Mouse (Mus musculus) heart, embryonic 13.5 days (tissue): Measurements from ENCODE around the gene Gli3. TPM values are rescaled to one million over a fixed set of nuclear protein-coding genes. Genes with fewer than 3 reads are reported as not detected.

ENCODE experiments used
- ATAC-seq: fragments of 200-750 bp; cut with Nextera tagmentation; 2 replicates; pipeline ENCODE4 v1.8.0; 2017; ENCODE audit warnings: moderate TSS enrichment; ENCODE audit not compliant: insufficient number of reproducible peaks, low FRiP score, low TSS enrichment; ENCODE audit errors: extremely low read depth
- H3K27ac ChIP-seq: fragments of 300-500 bp; sonication (generic); replicated peaks from 2 replicates; pipeline ENCODE4 v1.5.1; 2015; ENCODE audit warnings: moderate library complexity, mild to moderate bottlenecking, inconsistent platforms
- H3K27me3 ChIP-seq: fragments of 300-500 bp; sonication (generic); replicated peaks from 2 replicates; pipeline ENCODE4 v1.6.1; 2015; ENCODE audit warnings: mild to moderate bottlenecking, inconsistent platforms
- H3K36me3 ChIP-seq: fragments of 300-500 bp; sonication (generic); 2 replicates; pipeline ENCODE4 v1.6.1; 2015; ENCODE audit warnings: mild to moderate bottlenecking, inconsistent platforms
- H3K4me1 ChIP-seq: fragments of 300-500 bp; sonication (generic); 2 replicates; pipeline ENCODE4 v1.6.1; 2015; ENCODE audit warnings: inconsistent platforms
- H3K4me2 ChIP-seq: fragments of 300-500 bp; sonication (generic); 2 replicates; pipeline ENCODE4 v1.6.1; 2015; ENCODE audit warnings: inconsistent platforms, mild to moderate bottlenecking, moderate library complexity
- H3K4me3 ChIP-seq: fragments of 300-500 bp; sonication (generic); 2 replicates; pipeline ENCODE4 v1.5.1; 2015; ENCODE audit warnings: moderate library complexity, mild to moderate bottlenecking, inconsistent platforms
- H3K9ac ChIP-seq: fragments of 300-500 bp; sonication (generic); 2 replicates; pipeline ENCODE4 v1.6.1; 2015; ENCODE audit warnings: inconsistent platforms, mild to moderate bottlenecking, moderate library complexity
- H3K9me3 ChIP-seq: fragments of 300-500 bp; sonication (generic); 2 replicates; pipeline ENCODE4 v1.6.1; 2016; ENCODE audit warnings: inconsistent platforms
- WGBS: fragments of 180-500 bp; shearing (Covaris S2); methylation state at CpG from one replicate; pipeline ENCODE4 v1.1.7; 2015; ENCODE audit warnings: mixed read lengths; 5-methylcytosine and 5-hydroxymethylcytosine counted together
- polyA plus RNA-seq: library from polyadenylated mRNA; unstranded; fragments of >200 nt; fragmentation: Nextera tagmentation; extraction: Ambion mirVana; gene quantifications from 2 replicates; pipeline ENCODE4 v1.2.1, GENCODE M21; 2015

Gene Gli3
- polyA plus RNA-seq, 1 experiment from 2014 or later, result 7.4 TPM

- H3K27me3 ChIP-seq, result peaks cover 33% of the 10 kb centered on the region
- H3K4me1 ChIP-seq, result peaks cover 10% of the 10 kb centered on the region; the same call in 1 of the 2 replicates
- H3K4me3 ChIP-seq, result peak overlapping the region; percentile 44
- peak overlapping the region; percentile 71 for H3K9ac ChIP-seq
- peak overlapping the region; percentile 70 for H3K4me2 ChIP-seq
- ATAC-seq, result no peak
- no peak overlapping the region for H3K27ac ChIP-seq
- no peaks in the 10 kb centered on the region for H3K36me3 ChIP-seq
- WGBS, result 4% methylated on average over 38 of the region's 38 CpGs
- H3K9me3 ChIP-seq, result no peaks in the 10 kb centered on the region
Measured at GRCm38 (mm10) chr13:15758835-15759632, 296.0 kb downstream of the Gli3 start.

- 22% methylated on average over 10 of the region's 10 CpGs for WGBS
- peaks cover 33% of the 10 kb centered on the region for H3K27me3 ChIP-seq
- no peak overlapping the region for H3K27ac ChIP-seq
- no peaks in the 10 kb centered on the region for H3K36me3 ChIP-seq
- peaks cover 10% of the 10 kb centered on the region; the same call in 1 of the 2 replicates for H3K4me1 ChIP-seq
- H3K4me2 ChIP-seq, result peak overlapping the region; percentile 70
- peak overlapping the region; percentile 71 for H3K9ac ChIP-seq
- H3K9me3 ChIP-seq, result no peaks in the 10 kb centered on the region
- peak overlapping the region; percentile 44 for H3K4me3 ChIP-seq
- ATAC-seq, result no peak
Measured at GRCm38 (mm10) chr13:15759633-15760441, 296.8 kb downstream of the Gli3 start.

GRCm38 (mm10) chr13:15762291-15762690 lies 299.3 kb downstream of the Gli3 start:
- Histone ChIP-seq H3K4me1 (peaks cover 10% of the 10 kb centered on the region; the same call in 1 of the 2 replicates), H3K27me3 (peaks cover 23% of the 10 kb centered on the region), H3K4me2 (no peak overlapping the region), H3K27ac (no peak overlapping the region), H3K4me3 (no peak overlapping the region), H3K9me3 (no peaks in the 10 kb centered on the region), H3K9ac (no peak overlapping the region), H3K36me3 (no peaks in the 10 kb centered on the region)
- WGBS, result 75% methylated on average over 4 of the region's 4 CpGs
- ATAC-seq, result no peak

- 43% methylated on average over 6 of the region's 6 CpGs for WGBS
- no peaks in the 10 kb centered on the region for H3K36me3 ChIP-seq
- H3K4me1 ChIP-seq, result peaks cover 10% of the 10 kb centered on the region; the same call in 1 of the 2 replicates
- no peak overlapping the region for H3K27ac ChIP-seq
- no peak overlapping the region for H3K4me3 ChIP-seq
- no peak overlapping the region for H3K4me2 ChIP-seq
- ATAC-seq, result no peak
- no peak overlapping the region for H3K9ac ChIP-seq
- H3K9me3 ChIP-seq, result no peaks in the 10 kb centered on the region
- H3K27me3 ChIP-seq, result peaks cover 16% of the 10 kb centered on the region
Measured at GRCm38 (mm10) chr13:15762901-15763417, 299.9 kb downstream of the Gli3 start.

GRCm38 (mm10) chr13:15777624-15778023 lies 314.6 kb downstream of the Gli3 start:
- no peak overlapping the region for H3K9ac ChIP-seq
- H3K4me3 ChIP-seq, result no peak overlapping the region
- H3K4me2 ChIP-seq, result no peak overlapping the region
- ATAC-seq, result no peak
- no peaks in the 10 kb centered on the region for H3K9me3 ChIP-seq
- no peaks in the 10 kb centered on the region for H3K27me3 ChIP-seq
- no peaks in the 10 kb centered on the region for H3K4me1 ChIP-seq
- H3K36me3 ChIP-seq, result no peaks in the 10 kb centered on the region
- WGBS, result 64% methylated on average over 6 of the region's 6 CpGs
- H3K27ac ChIP-seq, result no peak overlapping the region
